Mouse (Mus musculus) hindbrain, postnatal 0 days (tissue): ENCODE results near the gene Prkcb. TPM values are rescaled to one million over a fixed set of nuclear protein-coding genes. Genes with fewer than 3 reads are reported as not detected.

Experiments
- ATAC-seq: fragments of 200-750 bp; cut with Nextera tagmentation; 2 replicates; pipeline ENCODE4 v1.8.0; 2017; ENCODE audit warnings: mild to moderate bottlenecking, moderate TSS enrichment, moderate library complexity
- DNase-seq: peaks from one replicate; pipeline ENCODE4 v3.0.0-alpha.2; 2015; ENCODE audit warnings: low spot score
- H3K27ac ChIP-seq: fragments of 300-500 bp; sonication (generic); 2 replicates; pipeline ENCODE4 v1.5.1; 2014; ENCODE audit warnings: mild to moderate bottlenecking
- H3K27me3 ChIP-seq: fragments of 300-500 bp; sonication (generic); 2 replicates; pipeline ENCODE4 v1.6.1; 2014; ENCODE audit warnings: low read length, mixed read lengths; ENCODE audit not compliant: insufficient read depth
- H3K36me3 ChIP-seq: fragments of 300-500 bp; sonication (generic); 2 replicates; pipeline ENCODE4 v1.6.1; 2014; ENCODE audit warnings: low read length, mixed read lengths; ENCODE audit not compliant: insufficient read depth
- H3K4me1 ChIP-seq: fragments of 300-500 bp; sonication (generic); 2 replicates; pipeline ENCODE4 v1.6.1; 2014; ENCODE audit warnings: antibody characterized with exemption, low read length, mixed read lengths; ENCODE audit not compliant: insufficient read depth
- H3K4me2 ChIP-seq: fragments of 300-500 bp; sonication (generic); 2 replicates; pipeline ENCODE4 v1.6.1; 2014; ENCODE audit warnings: low read depth, mild to moderate bottlenecking, low read length, moderate library complexity, mixed read lengths
- H3K4me3 ChIP-seq: fragments of 300-500 bp; sonication (generic); 2 replicates; pipeline ENCODE4 v1.5.1; 2014; ENCODE audit warnings: low read length
- H3K9ac ChIP-seq: fragments of 300-500 bp; sonication (generic); replicated peaks from 2 replicates; pipeline ENCODE4 v1.6.1; 2014; ENCODE audit warnings: mild to moderate bottlenecking, low read length, moderate library complexity, mixed read lengths
- H3K9me3 ChIP-seq: fragments of 300-500 bp; sonication (generic); 2 replicates; pipeline ENCODE4 v1.6.1; 2016; ENCODE audit warnings: low read length, mixed read lengths
- CTCF ChIP-seq: IDR thresholded peaks from 2 replicates; pipeline ENCODE4 v1.5.1; 2016; ENCODE audit warnings: antibody characterized with exemption, control low read depth, low read depth
- WGBS: fragments of 180-500 bp; shearing (Covaris S2); extraction: QIAGEN DNeasy Blood & Tissue Kit; methylation state at CpG from one replicate; pipeline ENCODE4 v1.1.7; 2014; 5-methylcytosine and 5-hydroxymethylcytosine counted together
- polyA plus RNA-seq: library from polyadenylated mRNA; unstranded; fragments of >200 nt; fragmentation: Nextera tagmentation; extraction: Ambion mirVana; gene quantifications from 2 replicates; pipeline ENCODE4 v1.2.1, GENCODE M21; 2015
- total RNA-seq: library from RNA; depleted of rRNA; stranded (reverse); fragments of >200 nt; gene quantifications from 2 replicates; pipeline ENCODE4 v1.2.3, GENCODE M21; 2014

The Prkcb gene
- total and polyA plus RNA-seq, 2 experiments from 2014 or later: 187 to 261 TPM

GRCm38 (mm10) chr7:122605066-122605465 lies 316.5 kb downstream of the Prkcb start:
- ATAC-seq (no peak), DNase-seq (no peak)
- no peak for TF ChIP-seq CTCF
- no peaks in the 10 kb centered on the region for H3K36me3 ChIP-seq
- no peaks in the 10 kb centered on the region for H3K4me1 ChIP-seq
- H3K27me3 ChIP-seq: no peaks in the 10 kb centered on the region
- H3K9ac ChIP-seq: no peak overlapping the region
- WGBS: 83% methylated on average over 5 of the region's 5 CpGs
- H3K9me3 ChIP-seq: no peaks in the 10 kb centered on the region
- no peak overlapping the region for H3K4me2 ChIP-seq
- H3K4me3 ChIP-seq: no peak overlapping the region
- H3K27ac ChIP-seq: no peak overlapping the region

GRCm38 (mm10) chr7:122609420-122609819 lies 320.9 kb downstream of the Prkcb start:
- ATAC-seq (no peak), DNase-seq (no peak)
- TF ChIP-seq CTCF: no peak
- H3K9me3 ChIP-seq: no peaks in the 10 kb centered on the region
- no peak overlapping the region for H3K4me3 ChIP-seq
- no peaks in the 10 kb centered on the region for H3K27me3 ChIP-seq
- WGBS: 81% methylated on average over 4 of the region's 4 CpGs
- H3K36me3 ChIP-seq: no peaks in the 10 kb centered on the region
- H3K4me2 ChIP-seq: no peak overlapping the region
- no peak overlapping the region for H3K9ac ChIP-seq
- H3K4me1 ChIP-seq: no peaks in the 10 kb centered on the region
- H3K27ac ChIP-seq: no peak overlapping the region

- Histone ChIP-seq H3K36me3 (no peaks in the 10 kb centered on the region), H3K27me3 (no peaks in the 10 kb centered on the region), H3K4me2 (no peak overlapping the region), H3K9me3 (no peaks in the 10 kb centered on the region), H3K4me3 (no peak overlapping the region), H3K4me1 (no peaks in the 10 kb centered on the region), H3K9ac (no peak overlapping the region), H3K27ac (no peak overlapping the region)
- DNase-seq: no peak
- WGBS: 72% methylated on average over 7 of the region's 7 CpGs
- no peak for ATAC-seq
- no peak for TF ChIP-seq CTCF
Observed at GRCm38 (mm10) chr7:122610161-122610560, 321.6 kb downstream of the Prkcb start.

GRCm38 (mm10) chr7:122613876-122614275 lies 325.3 kb downstream of the Prkcb start:
- no peak for TF ChIP-seq CTCF
- H3K4me1 ChIP-seq: no peaks in the 10 kb centered on the region
- H3K27ac ChIP-seq: no peak overlapping the region
- 86% methylated on average over 4 of the region's 4 CpGs for WGBS
- H3K27me3 ChIP-seq: no peaks in the 10 kb centered on the region
- H3K9ac ChIP-seq: no peak overlapping the region
- no peak overlapping the region for H3K4me2 ChIP-seq
- H3K36me3 ChIP-seq: no peaks in the 10 kb centered on the region
- H3K4me3 ChIP-seq: no peak overlapping the region
- H3K9me3 ChIP-seq: no peaks in the 10 kb centered on the region
- DNase-seq: no peak
- ATAC-seq: no peak

GRCm38 (mm10) chr7:122622125-122622774 lies 333.7 kb downstream of the Prkcb start:
- Histone ChIP-seq H3K9ac (no peak overlapping the region), H3K27me3 (no peaks in the 10 kb centered on the region), H3K4me3 (no peak overlapping the region), H3K9me3 (no peaks in the 10 kb centered on the region), H3K4me1 (peaks cover 7% of the 10 kb centered on the region), H3K27ac (peak overlapping the region; percentile 34), H3K4me2 (peak overlapping the region; percentile 6; the same call in 1 of the 2 replicates), H3K36me3 (no peaks in the 10 kb centered on the region)
- DNase-seq (peak; percentile 73), ATAC-seq (peak; percentile 81)
- WGBS: 22% methylated on average over 9 of the region's 9 CpGs
- TF ChIP-seq CTCF: no peak

- H3K9me3 ChIP-seq: no peaks in the 10 kb centered on the region
- DNase-seq: no peak
- no peak for TF ChIP-seq CTCF
- no peaks in the 10 kb centered on the region for H3K36me3 ChIP-seq
- H3K9ac ChIP-seq: no peak overlapping the region
- no peak overlapping the region for H3K4me2 ChIP-seq
- H3K4me3 ChIP-seq: no peak overlapping the region
- ATAC-seq: no peak
- H3K4me1 ChIP-seq: peaks cover 7% of the 10 kb centered on the region
- no peak overlapping the region for H3K27ac ChIP-seq
- WGBS: 71% methylated on average over 1 of the region's 1 CpGs
- H3K27me3 ChIP-seq: no peaks in the 10 kb centered on the region
Observed at GRCm38 (mm10) chr7:122623753-122624152, 335.2 kb downstream of the Prkcb start.

GRCm38 (mm10) chr7:122628050-122628449 lies 339.5 kb downstream of the Prkcb start:
- Histone ChIP-seq H3K4me1 (no peaks in the 10 kb centered on the region; the same call in 1 of the 2 replicates), H3K4me3 (no peak overlapping the region), H3K36me3 (no peaks in the 10 kb centered on the region), H3K9ac (no peak overlapping the region), H3K4me2 (no peak overlapping the region), H3K9me3 (no peaks in the 10 kb centered on the region), H3K27ac (no peak overlapping the region), H3K27me3 (no peaks in the 10 kb centered on the region)
- peak; percentile 28 for DNase-seq
- no peak for TF ChIP-seq CTCF
- 86% methylated on average over 5 of the region's 5 CpGs for WGBS
- ATAC-seq: no peak
